Mouse (Mus musculus) gonadal fat pad, adult 2 months (tissue): ENCODE results near the gene Prg3. TPM values are rescaled to one million over a fixed set of nuclear protein-coding genes. Genes with fewer than 3 reads are reported as not detected.

Source experiments
- DNase-seq: peaks from one replicate; pipeline ENCODE4 v3.0.0-alpha.2; 2012; ENCODE audit warnings: low read depth
- polyA plus RNA-seq: library from polyadenylated mRNA; depleted of rRNA; stranded (reverse); fragments of >200 nt; gene quantifications from 2 replicates; pipeline ENCODE4 v1.2.3, GENCODE M21; 2012; rRNA removed

The Prg3 gene
- polyA plus RNA-seq, 1 experiment, result not detected

DNA sequence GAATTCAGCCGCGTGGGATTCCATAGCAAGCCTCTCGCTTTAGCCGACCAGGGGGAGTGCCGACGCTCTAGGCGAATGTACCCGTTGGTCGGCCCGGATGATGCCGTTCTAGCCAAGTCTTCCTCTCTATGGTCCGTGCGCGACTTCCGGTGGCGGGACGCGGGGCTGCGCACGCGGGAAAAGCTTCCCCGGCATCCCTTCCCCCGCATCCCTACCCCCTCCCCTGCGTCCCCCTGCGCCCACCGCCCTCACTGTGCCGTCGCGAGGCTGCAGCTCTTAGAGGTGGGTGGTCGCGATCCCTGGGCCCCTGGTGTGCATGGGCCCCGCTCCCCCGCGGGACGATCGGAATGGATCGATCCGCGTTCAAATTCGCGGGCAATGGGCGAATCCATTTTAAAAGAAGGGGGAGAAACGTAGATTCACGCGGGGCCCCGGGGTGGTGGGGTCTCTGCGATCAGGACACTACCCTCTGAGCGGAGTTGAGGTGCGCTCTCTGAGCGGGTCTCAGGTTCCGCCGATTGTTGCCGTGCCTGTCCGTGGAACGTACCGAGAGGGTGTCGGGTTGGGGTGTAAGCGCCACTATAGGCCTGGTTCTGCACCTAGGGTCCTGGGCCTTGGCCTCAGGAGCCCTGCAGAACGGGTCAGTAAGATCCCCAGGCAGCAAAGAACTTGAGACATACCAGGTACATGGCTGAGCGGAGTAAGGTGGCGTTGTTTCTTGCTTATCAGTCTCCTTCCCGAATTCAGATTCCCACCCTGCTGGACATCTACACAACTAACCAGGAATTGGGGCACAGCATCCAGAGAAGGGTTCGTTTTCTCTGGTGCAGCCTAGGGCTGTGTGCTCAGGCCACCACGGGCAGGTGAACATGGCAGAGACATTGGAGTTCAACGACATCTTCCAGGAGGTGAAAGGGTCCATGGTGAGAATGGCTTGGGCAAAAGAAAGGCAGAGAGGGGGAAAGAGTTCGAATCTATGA lies 49.3 kb downstream of the Prg3 start, which contains the start of the genes Ssrp1 and P2rx3:
TSS of gene Ssrp1 (plus strand) at position 188 of the 980 bp plus-strand sequence.
TSS of gene P2rx3 (minus strand) at position 416 of the 980 bp plus-strand sequence.
- DNase-seq, result no peak

DNA sequence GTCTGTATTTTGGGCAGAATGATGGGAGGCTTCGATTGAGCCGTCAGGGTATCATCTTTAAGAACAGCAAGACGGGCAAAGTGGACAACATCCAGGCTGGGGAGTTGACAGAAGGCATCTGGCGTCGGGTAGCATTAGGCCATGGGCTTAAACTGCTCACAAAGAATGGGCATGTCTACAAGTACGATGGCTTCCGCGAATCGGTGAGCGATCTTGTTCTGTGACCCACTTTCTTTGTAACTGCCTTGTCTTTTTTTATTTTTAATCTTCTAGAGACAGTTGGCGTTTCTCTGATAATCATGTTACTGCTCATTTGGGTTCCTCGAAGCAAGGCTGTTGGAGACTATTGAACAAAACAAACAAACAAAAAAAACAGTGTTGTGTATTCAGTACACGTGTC lies 50.3 kb downstream of the Prg3 start:
- no peak for DNase-seq

Other genes with a start within 250 kb of the Prg3 start
- gene Gm19426, start 244.6 kb upstream of the Prg3 start, polyA plus RNA-seq, result 3.0 and 3.5 TPM in 2 replicates
- 547 and 588 TPM in 2 replicates for gene Serping1, start 212.8 kb upstream of the Prg3 start, polyA plus RNA-seq
- 24.8 and 26.9 TPM in 2 replicates for gene Ube2l6, start 189.4 kb upstream of the Prg3 start, polyA plus RNA-seq
- gene Smtnl1, start 165.6 kb upstream of the Prg3 start, polyA plus RNA-seq, result not detected in 2 replicates
- 30.8 and 47.1 TPM in 2 replicates for gene Timm10, start 161.2 kb upstream of the Prg3 start, polyA plus RNA-seq
- gene Slc43a1, start 149.4 kb upstream of the Prg3 start, polyA plus RNA-seq, result 16.9 and 21.9 TPM in 2 replicates
- gene Rtn4rl2, start 101.5 kb upstream of the Prg3 start, polyA plus RNA-seq, result 7.6 and 8.4 TPM in 2 replicates
- 88.9 and 136 TPM in 2 replicates for gene Slc43a3, start 51.6 kb upstream of the Prg3 start, polyA plus RNA-seq
- 0.23 TPM in 1 of 2 replicates, not detected in the other for gene Prg2, start 7.8 kb upstream of the Prg3 start, polyA plus RNA-seq
- 97.4 and 106 TPM in 2 replicates for gene Ssrp1, start 49.0 kb downstream of the Prg3 start, polyA plus RNA-seq
- 2.4 and 2.6 TPM in 2 replicates for gene P2rx3, start 49.2 kb downstream of the Prg3 start, polyA plus RNA-seq
- gene Tnks1bp1, start 59.8 kb downstream of the Prg3 start, polyA plus RNA-seq, result 91.0 and 121 TPM in 2 replicates
- gene Aplnr, start 148.0 kb downstream of the Prg3 start, polyA plus RNA-seq, result 19.2 and 21.7 TPM in 2 replicates
- 0.20 and 0.38 TPM in 2 replicates for gene Lrrc55, start 209.0 kb downstream of the Prg3 start, polyA plus RNA-seq